In genomic region chrX:128577402-128577801, GRCm38 (mm10) we compare ENCODE assay signal across 17 mouse cellular contexts.
"Had no signal": no experiment of that assay in that cellular context is flagged by ENCODE, and none has a peak within 500 bp of the region (broad histone marks: within the 10 kb centered on the region; RNA-seq: fewer than 3 reads in every experiment).

No protein-coding gene starts in this region.

- ATAC-seq: liver, embryonic 12.5 days had no signal

- H3K27me3 ChIP-seq: limb, embryonic 13.5 days; liver, embryonic 12.5 days; liver, embryonic 15.5 days; lung, embryonic 15.5 days; midbrain, embryonic 12.5 days had no signal

- H3K4me1 ChIP-seq: limb, embryonic 10.5 days; limb, embryonic 13.5 days; liver, embryonic 12.5 days; liver, embryonic 15.5 days; lung, embryonic 15.5 days; midbrain, embryonic 12.5 days had no signal

- H3K4me3 ChIP-seq: layer of hippocampus, adult 2 months; limb, embryonic 10.5 days; limb, embryonic 13.5 days; liver, embryonic 12.5 days; liver, embryonic 15.5 days; lung, embryonic 15.5 days; midbrain, embryonic 12.5 days had no signal

- H3K36me3 ChIP-seq: limb, embryonic 10.5 days; limb, embryonic 13.5 days; liver, embryonic 12.5 days; liver, embryonic 15.5 days; lung, embryonic 15.5 days; midbrain, embryonic 12.5 days had no signal

- H3K9me3 ChIP-seq: limb, embryonic 10.5 days; limb, embryonic 13.5 days; liver, embryonic 12.5 days; liver, embryonic 15.5 days; lung, embryonic 15.5 days; midbrain, embryonic 12.5 days had no signal

- DNase-seq: kidney, adult 9 months; kidney, postnatal 14 days; kidney, postnatal 4 days; layer of hippocampus, adult 9-11 months; liver; lung, adult 18-20 months; lung, postnatal 10 days; lung, postnatal 4 days; thymus, adult 18-20 months; thymus, postnatal 36 days had no signal

- H3K9ac ChIP-seq: limb, embryonic 13.5 days; liver, embryonic 12.5 days; liver, embryonic 15.5 days; lung, embryonic 15.5 days; midbrain, embryonic 12.5 days had no signal

- H3K4me2 ChIP-seq: limb, embryonic 13.5 days; liver, embryonic 12.5 days; liver, embryonic 15.5 days; lung, embryonic 15.5 days had no signal

- H3K27ac ChIP-seq: layer of hippocampus, adult 2 months; limb, embryonic 10.5 days; limb, embryonic 13.5 days; liver, embryonic 12.5 days; liver, embryonic 15.5 days; lung, embryonic 15.5 days; midbrain, embryonic 12.5 days had no signal
